Mouse (Mus musculus): Measurements from ENCODE around the gene Crybg1.

- TF ChIP-seq CTCF (IDR thresholded peaks at IDR 0.05; ENCODE audit: extremely low read depth, insufficient read depth, insufficient read length, insufficient replicate concordance): no peak
- no peak for TF ChIP-seq POLR2A (IDR thresholded peaks at IDR 0.05; ENCODE audit: low read depth, low read length)
These were observed 82.7 kb downstream of the Crybg1 start for GRCm38 (mm10) chr10:44065848-44066360.

Data from spleen, adult 2 months (tissue).